Mouse (Mus musculus) lung, embryonic 16.5 days (tissue): ENCODE results near the gene Gm44965. TPM values are rescaled to one million over a fixed set of nuclear protein-coding genes. Genes with fewer than 3 reads are reported as not detected.

Experiments used
- ATAC-seq: fragments of 200-750 bp; cut with Nextera tagmentation; 2 replicates; pipeline ENCODE4 v1.8.0; 2017; ENCODE audit warnings: low read depth, mild to moderate bottlenecking, moderate library complexity
- H3K27ac ChIP-seq: fragments of 300-500 bp; sonication (generic); 2 replicates; pipeline ENCODE4 v1.5.1; 2014; ENCODE audit warnings: mild to moderate bottlenecking, control low read depth, low read length
- H3K27me3 ChIP-seq: fragments of 300-500 bp; sonication (generic); 2 replicates; pipeline ENCODE4 v1.6.1; 2014; ENCODE audit warnings: low read depth, low read length, mixed read lengths; ENCODE audit not compliant: control insufficient read depth, insufficient read depth
- H3K36me3 ChIP-seq: fragments of 300-500 bp; sonication (generic); 2 replicates; pipeline ENCODE4 v1.6.1; 2014; ENCODE audit warnings: low read length; ENCODE audit not compliant: control insufficient read depth, insufficient read depth
- H3K4me1 ChIP-seq: fragments of 300-500 bp; sonication (generic); replicated peaks from 2 replicates; pipeline ENCODE4 v1.6.1; 2014; ENCODE audit warnings: low read length, mixed read lengths; ENCODE audit not compliant: control insufficient read depth, insufficient read depth
- H3K4me2 ChIP-seq: fragments of 300-500 bp; sonication (generic); 2 replicates; pipeline ENCODE4 v1.6.1; 2014; ENCODE audit warnings: low read depth, low read length, control low read depth
- H3K4me3 ChIP-seq: fragments of 300-500 bp; sonication (generic); 2 replicates; pipeline ENCODE4 v1.5.1; 2014; ENCODE audit warnings: mild to moderate bottlenecking, low read length, control low read depth
- H3K9ac ChIP-seq: fragments of 300-500 bp; sonication (generic); 2 replicates; pipeline ENCODE4 v1.6.1; 2014; ENCODE audit warnings: low read length, control low read depth
- H3K9me3 ChIP-seq: fragments of 300-500 bp; sonication (generic); 2 replicates; pipeline ENCODE4 v1.6.1; 2016; ENCODE audit warnings: low read length; ENCODE audit not compliant: control insufficient read depth
- WGBS: fragments of 180-500 bp; shearing (Covaris S2); extraction: QIAGEN DNeasy Blood & Tissue Kit; methylation state at CpG from one replicate; pipeline ENCODE4 v1.1.7; 2014; 5-methylcytosine and 5-hydroxymethylcytosine counted together
- polyA plus RNA-seq: library from polyadenylated mRNA; unstranded; fragments of >200 nt; fragmentation: Nextera tagmentation; extraction: Ambion mirVana; gene quantifications from 2 replicates; pipeline ENCODE4 v1.2.1, GENCODE M21; 2015

Gene Gm44965
- polyA plus RNA-seq, 1 experiment from 2014 or later, result not detected

DNA sequence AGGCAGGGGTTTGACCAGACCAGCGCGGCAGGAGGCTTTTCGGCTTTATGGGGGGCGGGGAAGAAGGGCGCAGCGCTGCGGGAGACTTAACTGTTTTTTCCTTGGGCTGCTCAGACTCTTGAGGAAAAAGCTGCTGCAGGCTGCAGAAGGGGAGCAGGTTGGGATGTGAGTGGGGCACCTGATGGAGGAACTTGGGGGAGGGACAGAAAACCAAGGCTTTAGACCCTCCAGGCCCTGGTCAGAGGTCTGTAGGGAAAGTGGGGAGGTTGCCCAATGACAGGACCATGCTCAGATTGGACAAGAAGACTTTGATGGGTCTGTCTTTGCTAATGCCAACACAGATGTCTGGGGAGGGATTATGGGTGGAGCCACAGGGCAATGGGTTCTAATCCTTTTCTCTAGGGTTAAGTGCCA is 33.8 kb downstream of the Gm44965 start:
- peak overlapping the region; percentile 64 for H3K9ac ChIP-seq
- no peaks in the 10 kb centered on the region for H3K36me3 ChIP-seq
- 3% methylated on average over 7 of the region's 7 CpGs for WGBS
- H3K4me2 ChIP-seq, result peak overlapping the region; percentile 79
- peak overlapping the region; percentile 54 for H3K4me3 ChIP-seq
- H3K27me3 ChIP-seq, result peaks cover 39% of the 10 kb centered on the region
- H3K4me1 ChIP-seq, result peaks cover 17% of the 10 kb centered on the region
- no peaks in the 10 kb centered on the region for H3K9me3 ChIP-seq
- no peak overlapping the region for H3K27ac ChIP-seq
- no peak for ATAC-seq

DNA sequence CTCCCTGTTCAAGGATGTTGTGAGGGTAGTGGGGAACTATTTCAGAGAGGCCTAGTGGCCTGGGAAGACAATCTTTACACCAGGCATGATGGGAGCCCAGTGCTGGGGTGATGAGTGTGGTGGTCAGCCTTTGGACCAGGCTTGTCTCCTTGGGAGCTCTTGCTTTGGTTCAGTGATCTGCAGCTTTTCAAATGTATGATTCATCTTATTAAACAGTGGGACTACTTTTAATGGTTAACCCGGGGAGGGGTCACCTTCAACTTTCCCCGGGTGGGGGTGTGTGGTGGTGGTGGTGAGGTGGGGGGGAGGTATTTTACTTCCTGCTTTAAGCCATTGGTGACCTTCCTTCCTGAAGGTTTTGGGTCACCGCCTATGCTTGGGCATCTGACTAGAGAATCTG is 34.6 kb downstream of the Gm44965 start:
- Histone ChIP-seq H3K9me3 (no peaks in the 10 kb centered on the region), H3K27ac (no peak overlapping the region), H3K27me3 (peaks cover 39% of the 10 kb centered on the region), H3K4me2 (no peak overlapping the region), H3K36me3 (no peaks in the 10 kb centered on the region), H3K4me3 (no peak overlapping the region), H3K9ac (no peak overlapping the region), H3K4me1 (peaks cover 17% of the 10 kb centered on the region)
- ATAC-seq, result no peak
- 70% methylated on average over 3 of the region's 3 CpGs for WGBS

DNA sequence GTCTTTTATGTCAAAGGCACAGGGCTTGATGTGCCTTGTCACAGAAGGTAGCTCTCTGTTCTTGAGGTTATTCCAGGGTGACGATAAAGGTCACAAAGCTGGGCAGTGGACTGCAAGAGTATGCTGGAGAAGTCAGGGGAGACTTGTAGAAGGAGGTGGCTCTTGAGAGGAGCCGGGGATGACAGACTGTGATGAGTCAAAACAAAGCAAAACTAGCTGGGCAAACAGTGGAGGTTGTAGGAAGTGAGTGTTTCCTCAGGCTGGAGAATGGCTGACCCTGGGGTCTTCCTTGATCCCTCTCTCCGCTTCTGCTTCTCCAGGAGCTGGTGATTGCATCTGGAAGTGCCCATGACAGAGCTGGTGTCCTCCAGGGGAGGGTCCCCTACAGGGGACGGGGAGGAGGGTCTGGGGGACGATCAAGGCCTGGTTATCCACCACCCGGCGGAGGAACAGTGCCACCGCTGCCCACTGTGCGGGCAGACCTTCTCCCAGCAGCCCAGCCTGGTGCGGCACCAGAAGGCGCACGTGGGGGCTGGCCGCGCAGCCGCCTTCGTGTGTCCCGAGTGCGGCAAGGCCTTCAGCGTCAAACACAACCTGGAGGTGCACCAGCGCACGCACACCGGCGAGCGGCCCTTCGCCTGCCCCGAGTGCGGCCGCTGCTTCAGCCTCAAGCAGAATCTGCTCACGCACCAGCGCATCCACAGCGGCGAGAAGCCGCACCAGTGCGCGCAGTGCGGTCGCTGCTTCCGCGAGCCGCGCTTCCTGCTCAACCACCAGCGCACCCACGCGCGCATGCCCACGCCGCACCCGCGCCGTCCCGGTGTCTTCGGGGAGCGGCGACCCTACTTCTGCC is 35.3 kb downstream of the Gm44965 start:
- Histone ChIP-seq H3K4me3 (peak overlapping the region; percentile 46), H3K36me3 (no peaks in the 10 kb centered on the region), H3K27ac (no peak overlapping the region), H3K27me3 (peaks cover 39% of the 10 kb centered on the region), H3K4me1 (peaks cover 17% of the 10 kb centered on the region), H3K4me2 (peak overlapping the region; percentile 63), H3K9me3 (no peaks in the 10 kb centered on the region), H3K9ac (peak overlapping the region; percentile 56)
- 3% methylated on average over 51 of the region's 54 CpGs for WGBS
- peak; percentile 29; the same call in 1 of the 2 replicates for ATAC-seq

DNA sequence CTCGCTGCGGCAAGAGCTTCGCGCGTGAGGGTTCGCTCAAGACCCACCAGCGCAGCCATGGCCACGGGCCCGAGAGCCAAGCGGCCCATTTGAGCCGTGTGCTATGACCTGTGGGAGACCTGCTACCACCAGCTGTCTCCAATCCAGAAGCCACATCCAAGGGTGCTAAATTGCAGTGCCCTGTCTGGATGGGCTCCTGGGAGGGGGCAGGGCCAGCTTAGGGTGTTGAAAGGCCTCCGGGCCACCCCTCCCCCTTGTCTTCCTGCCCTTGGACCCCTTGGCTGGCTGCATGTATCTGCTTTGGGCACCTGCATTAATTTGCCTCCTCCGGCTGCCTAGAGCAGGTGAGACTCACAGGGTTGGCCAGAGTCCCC is 35.9 kb downstream of the Gm44965 start:
- Histone ChIP-seq H3K27ac (no peak overlapping the region), H3K4me2 (peak overlapping the region; percentile 63), H3K4me1 (peaks cover 17% of the 10 kb centered on the region), H3K27me3 (peaks cover 39% of the 10 kb centered on the region), H3K9me3 (no peaks in the 10 kb centered on the region), H3K9ac (peak overlapping the region; percentile 56), H3K36me3 (no peaks in the 10 kb centered on the region), H3K4me3 (peak overlapping the region; percentile 46)
- 12% methylated on average over 13 of the region's 13 CpGs for WGBS
- no peak for ATAC-seq

DNA sequence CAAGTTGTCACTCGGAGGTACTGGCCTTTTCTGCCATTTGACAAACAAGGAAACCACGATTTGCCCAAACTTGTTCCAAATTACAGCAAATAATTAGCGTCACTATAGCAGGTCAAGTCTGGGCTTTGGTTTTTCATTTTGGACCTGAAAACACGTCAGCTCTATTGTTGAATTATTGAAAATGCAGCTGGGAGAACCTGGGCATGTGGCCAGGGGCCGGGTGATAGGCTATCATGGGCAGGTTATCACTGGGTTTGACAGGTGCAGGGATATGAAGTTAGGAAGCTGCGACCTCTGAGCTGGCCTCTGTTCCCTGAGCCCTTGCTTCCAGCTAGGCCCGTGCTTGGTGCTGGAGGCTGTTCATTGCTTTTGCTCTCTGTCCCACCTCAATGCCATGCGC is 37.1 kb downstream of the Gm44965 start:
- WGBS, result 77% methylated on average over 8 of the region's 8 CpGs
- H3K9me3 ChIP-seq, result no peaks in the 10 kb centered on the region
- peaks cover 38% of the 10 kb centered on the region for H3K27me3 ChIP-seq
- peaks cover 17% of the 10 kb centered on the region for H3K4me1 ChIP-seq
- no peak overlapping the region for H3K27ac ChIP-seq
- H3K9ac ChIP-seq, result no peak overlapping the region
- H3K4me3 ChIP-seq, result no peak overlapping the region
- no peak for ATAC-seq
- H3K4me2 ChIP-seq, result no peak overlapping the region
- H3K36me3 ChIP-seq, result no peaks in the 10 kb centered on the region

DNA sequence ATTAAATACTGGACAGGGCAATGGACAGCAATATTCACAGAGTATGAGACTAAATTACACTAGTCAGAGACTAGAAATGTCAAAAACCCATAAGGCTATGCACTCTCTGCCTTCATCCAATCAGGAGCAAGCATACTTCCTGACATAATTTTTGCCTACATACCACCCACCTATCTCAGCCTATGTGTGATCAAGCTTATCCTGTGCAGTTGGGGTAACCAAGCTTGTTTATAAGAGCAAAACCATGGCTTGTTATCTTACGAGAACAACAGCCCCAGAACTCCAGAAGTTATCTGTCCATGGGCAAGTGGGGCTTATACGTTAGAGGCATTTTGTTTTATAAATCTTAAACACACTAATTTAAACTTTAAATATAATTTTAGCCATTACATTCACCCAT is 41.4 kb downstream of the Gm44965 start:
- no peak overlapping the region for H3K4me2 ChIP-seq
- WGBS, result 67% methylated on average over 2 of the region's 2 CpGs
- no peaks in the 10 kb centered on the region for H3K4me1 ChIP-seq
- no peak overlapping the region for H3K4me3 ChIP-seq
- H3K27ac ChIP-seq, result no peak overlapping the region
- peaks cover 2% of the 10 kb centered on the region; the same call in 1 of the 2 replicates for H3K27me3 ChIP-seq
- ATAC-seq, result no peak
- H3K9me3 ChIP-seq, result no peaks in the 10 kb centered on the region
- H3K36me3 ChIP-seq, result no peaks in the 10 kb centered on the region
- no peak overlapping the region for H3K9ac ChIP-seq

DNA sequence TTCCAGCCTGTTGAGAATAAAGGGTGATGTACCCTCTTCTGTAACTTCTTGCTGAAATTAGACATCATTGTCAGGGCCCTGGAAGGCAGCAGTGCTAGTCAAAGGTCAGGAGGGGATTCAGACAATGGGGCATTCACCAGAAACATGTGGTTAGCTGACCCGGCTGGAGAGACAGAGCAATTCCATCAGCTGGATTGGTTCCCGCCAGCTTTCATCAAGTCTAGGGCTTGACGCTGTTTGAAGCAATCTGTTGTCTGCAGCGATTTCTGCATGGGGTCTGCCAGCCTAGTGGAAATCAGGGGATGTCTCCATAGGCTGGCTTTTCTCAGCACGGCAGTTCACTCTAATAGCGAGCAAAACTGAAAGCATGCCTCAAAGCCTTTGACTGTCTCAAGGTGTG is 42.8 kb downstream of the Gm44965 start:
- Histone ChIP-seq H3K27ac (no peak overlapping the region), H3K9ac (no peak overlapping the region), H3K9me3 (no peaks in the 10 kb centered on the region), H3K36me3 (no peaks in the 10 kb centered on the region), H3K4me2 (no peak overlapping the region), H3K4me3 (no peak overlapping the region), H3K4me1 (no peaks in the 10 kb centered on the region), H3K27me3 (no peaks in the 10 kb centered on the region)
- no peak for ATAC-seq
- 71% methylated on average over 6 of the region's 6 CpGs for WGBS

DNA sequence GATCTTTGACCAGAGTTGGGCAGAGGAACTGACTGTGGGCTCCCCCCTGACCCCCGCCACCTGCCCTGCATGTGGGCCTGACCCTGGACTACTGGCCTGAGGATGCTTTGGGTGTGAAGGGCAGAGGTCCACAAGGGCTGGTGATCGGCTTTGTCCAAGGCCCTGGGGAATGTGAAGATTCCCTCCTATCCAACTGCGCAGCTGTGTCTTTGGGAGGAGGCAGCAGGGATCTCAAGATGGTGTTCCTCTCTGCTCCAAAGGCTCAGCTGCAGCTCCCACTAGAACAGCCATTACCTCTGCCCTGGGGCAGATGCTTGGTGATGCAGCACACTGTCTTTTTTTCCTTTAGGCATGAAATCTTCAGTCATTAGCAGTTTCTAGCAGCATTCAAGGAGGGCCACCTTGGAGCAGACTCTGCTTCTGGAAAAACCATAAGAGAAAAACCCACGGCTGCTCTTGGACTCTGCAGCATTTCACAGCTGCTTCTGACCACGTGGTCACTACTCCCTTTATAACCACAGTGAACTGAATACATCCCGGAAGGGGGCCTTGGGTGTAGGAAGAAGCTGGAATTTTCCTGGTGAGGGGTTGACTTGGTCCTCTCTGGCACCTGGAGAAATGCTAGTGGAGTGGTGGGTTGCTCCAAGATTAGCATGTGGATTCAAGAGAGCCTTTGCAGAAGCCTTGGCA is 44.2 kb downstream of the Gm44965 start:
- Histone ChIP-seq H3K9ac (no peak overlapping the region), H3K4me2 (no peak overlapping the region), H3K4me1 (no peaks in the 10 kb centered on the region), H3K36me3 (no peaks in the 10 kb centered on the region), H3K9me3 (no peaks in the 10 kb centered on the region), H3K27me3 (no peaks in the 10 kb centered on the region), H3K27ac (no peak overlapping the region), H3K4me3 (no peak overlapping the region)
- no peak for ATAC-seq
- WGBS, result 68% methylated on average over 6 of the region's 6 CpGs

DNA sequence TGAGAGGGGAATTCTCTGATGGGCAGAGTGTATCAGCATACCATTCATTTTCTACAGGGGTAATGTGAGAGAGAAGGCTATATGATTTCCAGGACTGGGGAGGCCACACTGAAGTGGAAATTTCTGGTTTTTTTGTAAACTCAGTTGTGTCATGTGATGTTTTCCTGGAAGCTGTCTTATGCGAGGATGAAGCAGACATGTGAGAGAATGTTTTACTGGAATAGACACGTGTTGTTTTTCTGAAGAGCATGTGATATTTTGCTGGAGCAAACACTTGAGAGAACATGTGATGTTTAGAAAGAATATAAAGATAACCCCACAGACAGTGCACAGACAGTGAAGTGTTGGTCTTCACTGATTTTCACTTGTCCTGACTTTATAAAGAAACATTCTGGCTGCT is 44.8 kb downstream of the Gm44965 start:
- no peak overlapping the region for H3K27ac ChIP-seq
- no peak for ATAC-seq

More for the DNA sequence above, 44.8 kb downstream of the Gm44965 start:
- Histone ChIP-seq H3K4me1 (no peaks in the 10 kb centered on the region), H3K36me3 (no peaks in the 10 kb centered on the region), H3K4me2 (no peak overlapping the region), H3K9me3 (no peaks in the 10 kb centered on the region), H3K27me3 (no peaks in the 10 kb centered on the region), H3K9ac (no peak overlapping the region), H3K4me3 (no peak overlapping the region)
- 57% methylated on average over 2 of the region's 2 CpGs for WGBS
